Mouse (Mus musculus): ENCODE measurements around the gene Vmn2r-ps159.
"Not testable (repeated sequence)": the region's sequence is repeated elsewhere in the genome, so short reads cannot be mapped to it uniquely, and the experiment has no call there.

The Vmn2r-ps159 gene

DNA sequence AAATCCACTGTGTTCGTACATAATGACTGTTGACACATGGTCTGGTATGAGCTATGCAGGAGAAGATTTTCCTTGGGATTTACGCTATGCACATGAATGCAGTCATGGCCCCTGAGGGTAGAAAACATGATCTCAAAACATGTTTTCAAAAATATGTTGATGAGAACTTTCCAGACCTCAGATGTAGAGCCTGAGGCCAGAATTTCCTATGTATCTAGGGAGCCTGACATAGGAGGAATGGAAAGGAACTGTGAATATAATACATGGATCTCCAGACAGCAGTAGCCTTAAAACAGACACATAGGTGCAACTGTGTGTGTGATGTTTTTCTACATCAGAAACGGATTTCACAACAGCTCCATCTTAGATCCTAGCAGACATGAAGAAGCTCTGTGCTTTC is at the start of gene Vmn2r-ps159:
Gene Vmn2r-ps159 (plus strand): TSS at position 301 of the 400 bp plus-strand sequence.
- in situ Hi-C loops (cut with MseI, MboI): not testable (repeated sequence)

DNA sequence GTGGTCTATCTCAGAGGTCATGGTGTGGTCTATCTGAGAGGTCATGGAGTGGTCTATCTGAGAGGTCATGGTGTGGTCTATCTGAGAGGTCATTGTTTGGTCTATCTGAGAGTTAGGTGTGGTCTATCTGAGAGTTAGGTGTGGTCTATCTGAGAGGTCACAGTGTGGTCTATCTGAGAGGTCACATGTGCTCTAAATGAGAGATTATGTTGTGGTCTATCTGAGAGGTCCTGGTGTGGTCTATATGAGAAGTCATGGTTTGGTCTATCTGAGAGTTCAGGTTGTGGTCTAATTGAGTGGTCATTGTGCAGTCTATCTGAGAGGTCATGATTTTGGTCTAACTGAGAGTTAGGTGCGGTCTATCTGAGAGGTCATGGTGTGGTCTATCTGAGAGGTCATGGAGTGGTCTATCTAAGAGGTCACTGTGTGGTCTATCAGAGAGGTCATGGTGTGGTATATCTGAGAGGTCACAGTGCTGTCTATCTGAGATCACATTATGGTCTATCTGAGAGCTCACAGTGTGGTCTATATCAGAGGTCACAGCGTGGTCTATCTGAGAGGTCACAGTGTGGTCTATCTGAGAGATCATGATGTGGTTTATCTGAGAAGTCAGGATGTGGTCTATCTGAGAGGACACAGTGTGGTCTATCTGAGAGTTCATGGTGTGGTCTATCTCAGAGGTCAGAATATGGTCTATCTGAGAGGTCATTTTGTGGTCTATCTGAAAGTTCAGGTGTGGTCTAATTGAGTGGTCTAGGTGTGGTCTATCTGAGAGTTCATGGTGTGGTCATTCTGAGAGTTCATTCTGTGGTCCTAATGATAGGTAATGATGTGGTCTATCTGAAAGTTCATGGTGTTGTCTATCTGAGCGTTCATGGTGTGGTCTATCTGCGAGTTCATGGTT is 10.9 kb downstream of the Vmn2r-ps159 start:
- in situ Hi-C loops (cut with MseI, MboI): not testable (repeated sequence)

DNA sequence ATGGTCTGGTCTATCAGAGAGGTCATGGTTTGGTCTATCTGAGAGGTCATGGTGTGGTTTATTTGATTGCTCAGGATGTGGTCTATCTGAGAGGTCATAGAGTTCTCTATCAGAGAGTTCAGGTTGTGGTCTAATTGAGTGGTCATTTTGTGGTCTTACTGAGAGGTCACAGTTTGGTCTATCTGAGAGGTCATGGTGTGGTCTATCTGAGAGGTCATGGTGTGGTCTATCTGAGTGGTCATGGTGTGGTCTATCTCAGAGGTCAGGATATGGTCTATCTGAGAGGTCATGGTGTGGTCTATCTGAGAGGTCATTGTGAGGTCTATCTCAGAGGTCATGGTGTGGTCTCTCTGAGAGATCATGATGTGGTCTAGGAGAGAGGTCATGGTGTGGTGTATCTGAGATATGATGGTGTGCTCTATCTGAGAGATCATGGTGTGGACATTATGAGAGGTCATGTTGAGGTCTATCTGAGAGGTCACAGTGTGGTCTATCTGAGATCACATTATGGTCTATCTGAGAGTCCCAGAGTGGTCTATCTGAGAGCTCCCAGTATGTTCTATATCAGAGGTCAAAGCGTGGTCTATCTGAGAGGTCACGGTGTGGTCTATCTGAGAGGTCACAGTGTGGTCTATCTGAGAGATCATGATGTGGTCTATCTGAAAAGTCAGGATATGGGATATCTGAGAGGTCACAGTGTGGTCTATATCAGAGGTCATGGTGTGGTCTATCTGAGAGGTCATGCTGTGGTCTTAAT is 11.8 kb downstream of the Vmn2r-ps159 start:
- in situ Hi-C loops (cut with MseI, MboI): no loop called here

DNA sequence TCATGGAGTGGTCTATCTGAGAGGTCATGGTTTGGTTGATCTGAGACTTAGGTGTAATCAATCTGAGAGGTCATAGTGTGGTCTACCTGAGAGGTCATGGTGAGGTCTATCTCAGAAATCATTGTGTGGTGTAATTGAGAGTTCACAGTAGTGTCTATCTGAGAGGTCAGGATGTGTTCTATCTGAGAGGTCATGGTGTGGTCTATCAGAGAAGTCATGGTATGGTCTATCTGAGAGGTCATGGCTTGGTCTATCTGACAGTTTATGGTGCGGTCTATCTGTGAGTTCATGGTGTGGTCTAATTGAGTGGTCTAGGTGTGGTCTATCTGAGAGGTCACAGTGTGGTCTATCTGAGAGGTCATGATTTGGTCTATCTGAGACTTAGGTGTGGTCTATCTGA is 12.4 kb downstream of the Vmn2r-ps159 start:
- in situ Hi-C loops (cut with MseI, MboI): no loop called here

DNA sequence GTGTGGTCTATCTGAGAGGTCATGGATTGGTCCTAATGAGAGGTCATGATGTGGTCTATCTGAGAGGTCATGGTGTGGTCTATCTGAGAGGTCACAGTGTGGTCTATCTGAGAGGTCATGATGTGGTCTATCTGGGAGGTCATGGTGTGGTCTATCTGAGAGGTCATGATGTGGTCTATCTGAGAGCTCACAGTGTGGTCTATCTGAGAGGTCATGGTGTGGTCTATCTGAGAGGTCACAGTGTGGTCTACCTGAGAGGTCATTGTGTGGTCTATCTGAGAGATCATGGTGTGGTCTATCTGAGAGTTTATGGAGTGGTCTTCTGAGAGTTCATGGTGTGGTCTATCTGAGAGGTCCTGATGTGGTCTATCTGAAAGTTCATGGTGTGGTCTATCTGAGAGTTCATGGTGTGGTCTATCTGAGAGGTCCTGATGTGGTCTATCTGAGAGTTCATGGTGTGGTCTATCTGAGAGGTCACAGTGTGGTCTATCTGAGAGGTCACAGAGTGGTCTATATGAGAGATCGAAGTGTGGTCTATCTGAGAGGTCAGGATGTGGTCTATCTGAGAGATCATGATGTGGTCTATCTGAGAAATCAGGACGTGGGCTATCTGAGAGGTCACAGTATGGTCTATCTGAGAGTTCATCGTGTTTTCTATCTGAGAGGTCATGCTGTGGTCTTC is 26.0 kb downstream of the Vmn2r-ps159 start:
- in situ Hi-C loops (cut with MseI, MboI): not testable (repeated sequence)

All from mouse trophoblast stem cell (cell line).